Mouse (Mus musculus) cortical plate, adult 2 months (tissue): ENCODE results near the gene Sult6b2.

Experiments
- CTCF ChIP-seq: fragments of 200-500 bp; IDR thresholded peaks from 2 replicates; pipeline ENCODE4 v1.5.1; 2011; ENCODE audit warnings: mild to moderate bottlenecking, control low read depth, low read length; ENCODE audit not compliant: insufficient read depth; ENCODE audit errors: extremely low read depth
- POLR2A ChIP-seq: fragments of 200-500 bp; IDR thresholded peaks from 2 replicates; pipeline ENCODE4 v1.6.1; 2011; ENCODE audit warnings: mild to moderate bottlenecking, low read length, control low read depth; ENCODE audit not compliant: insufficient read depth; ENCODE audit errors: extremely low read depth

DNA sequence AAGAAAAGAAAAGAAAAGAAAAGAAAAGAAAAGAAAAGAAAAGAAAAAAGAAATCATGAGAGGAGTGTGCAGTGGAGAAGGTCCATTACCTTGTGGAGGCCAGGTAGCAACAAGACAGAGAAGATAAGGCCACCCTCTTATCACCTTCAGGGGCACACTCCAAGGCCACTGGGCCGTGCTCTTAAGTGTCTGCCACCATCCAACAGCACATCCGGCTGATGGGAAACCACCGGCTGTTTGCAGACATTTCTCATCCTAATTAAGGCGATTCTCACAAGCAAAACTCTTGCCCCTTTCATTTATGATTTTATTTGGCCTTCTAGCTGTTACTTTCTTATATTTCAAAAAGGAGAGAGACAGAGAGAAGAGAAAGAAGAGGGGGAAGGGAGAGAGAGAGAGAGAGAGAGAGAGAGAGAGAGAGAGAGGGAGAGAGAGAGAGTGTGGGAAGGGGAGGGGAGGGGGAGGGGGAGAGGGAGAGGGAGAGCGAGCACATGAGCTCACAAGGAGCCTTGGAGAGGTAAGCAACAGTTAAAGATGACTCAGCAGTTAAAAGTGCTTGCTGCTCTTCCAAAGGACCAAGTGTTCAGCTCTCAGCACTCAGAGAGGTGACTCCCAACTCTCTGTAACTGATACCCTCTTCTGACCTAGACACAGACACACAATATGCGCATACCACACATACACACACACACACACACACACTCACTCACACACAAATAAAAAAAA is 5.2 kb upstream of the Sult6b2 start:
- TF ChIP-seq CTCF (no peak), POLR2A (no peak)
